Mouse (Mus musculus) cerebellum, postnatal 14 days (tissue): ENCODE data around the gene Cacna1a.

ENCODE experiments used
- DNase-seq, 2 experiments: peaks; one replicate each; pipeline ENCODE4 v3.0.0; 2021; ENCODE audit warnings: mixed read lengths in 2 of 2

Gene Cacna1a

DNA sequence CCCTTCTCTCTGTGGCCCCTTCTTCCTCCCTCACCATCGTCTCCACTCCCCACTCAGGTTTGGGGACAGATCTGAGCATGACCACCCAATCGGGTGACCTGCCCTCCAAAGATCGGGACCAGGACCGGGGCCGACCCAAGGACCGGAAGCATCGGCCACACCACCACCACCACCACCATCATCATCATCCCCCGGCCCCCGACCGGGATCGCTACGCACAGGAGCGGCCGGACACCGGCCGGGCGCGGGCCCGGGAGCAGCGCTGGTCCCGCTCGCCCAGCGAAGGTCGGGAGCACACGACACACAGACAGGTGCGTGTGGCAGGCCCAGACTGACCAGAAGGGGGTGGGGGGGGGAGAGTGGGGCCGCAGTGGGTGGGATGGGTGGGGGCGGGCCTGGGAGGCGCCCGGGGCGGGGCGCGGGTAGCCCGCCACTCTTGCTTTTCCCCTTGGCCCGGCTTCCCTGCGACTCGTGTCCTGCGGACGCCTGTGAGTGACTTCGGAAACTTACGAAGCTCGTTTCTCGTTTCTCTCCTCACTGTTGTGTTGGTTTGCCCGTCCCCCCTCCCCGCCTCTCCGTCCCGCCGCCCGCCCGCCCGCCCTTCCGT, 250.4 kb downstream of the Cacna1a start:
- DNase-seq, result peak; percentile 54 to 69

DNA sequence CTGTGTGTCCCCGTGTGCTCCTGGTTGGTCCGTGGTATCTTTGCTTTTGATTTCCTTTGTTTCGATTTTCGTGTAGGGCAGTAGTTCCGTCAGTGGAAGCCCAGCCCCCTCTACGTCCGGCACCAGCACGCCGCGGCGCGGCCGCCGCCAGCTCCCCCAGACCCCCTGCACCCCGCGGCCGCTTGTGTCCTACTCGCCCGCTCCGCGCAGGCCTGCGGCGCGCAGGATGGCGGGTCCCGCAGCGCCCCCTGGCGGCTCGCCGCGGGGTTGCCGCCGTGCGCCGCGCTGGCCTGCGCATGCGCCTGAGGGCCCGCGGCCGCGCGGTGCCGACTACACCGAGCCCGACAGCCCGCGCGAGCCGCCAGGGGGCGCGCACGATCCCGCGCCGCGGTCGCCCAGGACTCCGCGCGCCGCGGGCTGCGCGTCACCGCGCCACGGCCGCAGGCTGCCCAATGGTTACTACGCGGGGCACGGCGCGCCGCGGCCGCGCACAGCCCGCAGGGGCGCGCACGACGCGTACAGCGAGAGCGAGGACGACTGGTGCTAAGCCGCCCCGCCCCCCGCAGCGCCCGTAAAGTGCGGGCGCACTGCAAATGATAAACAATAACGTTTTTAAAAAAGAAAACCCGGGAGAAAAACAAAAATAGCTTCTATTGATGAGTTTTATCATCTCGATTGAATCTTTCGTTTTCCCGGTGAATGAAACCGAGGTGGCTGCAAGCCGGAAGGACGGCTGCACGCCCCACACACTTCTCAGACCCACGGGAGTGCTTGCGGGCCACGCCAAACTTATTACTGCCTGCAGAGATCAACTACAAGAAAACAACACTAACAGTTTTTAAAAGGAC, 251.1 kb downstream of the Cacna1a start:
- DNase-seq, result peak; percentile 94 to 97

DNA sequence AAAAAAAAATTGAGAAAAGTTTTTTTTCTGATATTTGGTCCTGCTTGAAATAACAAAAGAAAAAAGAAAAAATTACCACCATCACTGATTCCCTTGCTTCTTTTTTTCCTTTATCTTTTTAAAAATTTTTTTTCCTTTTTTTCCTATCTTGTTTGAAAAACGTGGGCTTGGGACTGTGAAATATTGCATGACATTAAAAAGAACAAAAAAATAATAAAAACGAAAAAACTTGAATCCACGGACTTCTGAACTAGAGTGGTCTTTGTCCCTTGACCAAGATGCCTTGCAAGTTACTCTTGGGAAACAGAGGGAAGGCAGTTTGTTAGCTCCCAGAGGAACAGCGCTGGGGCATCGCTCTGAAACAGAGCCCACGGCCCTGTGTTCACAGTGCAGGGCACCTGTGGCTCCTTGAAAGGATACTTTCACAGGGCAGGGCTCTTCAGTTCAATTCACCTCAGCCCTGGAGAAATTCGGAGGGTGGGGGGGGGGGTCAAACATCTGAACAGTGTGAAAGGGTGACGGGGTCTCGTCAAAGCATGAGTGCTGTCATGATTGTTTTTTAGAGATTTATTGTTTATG, 251.9 kb downstream of the Cacna1a start:
- no peak for DNase-seq

DNA sequence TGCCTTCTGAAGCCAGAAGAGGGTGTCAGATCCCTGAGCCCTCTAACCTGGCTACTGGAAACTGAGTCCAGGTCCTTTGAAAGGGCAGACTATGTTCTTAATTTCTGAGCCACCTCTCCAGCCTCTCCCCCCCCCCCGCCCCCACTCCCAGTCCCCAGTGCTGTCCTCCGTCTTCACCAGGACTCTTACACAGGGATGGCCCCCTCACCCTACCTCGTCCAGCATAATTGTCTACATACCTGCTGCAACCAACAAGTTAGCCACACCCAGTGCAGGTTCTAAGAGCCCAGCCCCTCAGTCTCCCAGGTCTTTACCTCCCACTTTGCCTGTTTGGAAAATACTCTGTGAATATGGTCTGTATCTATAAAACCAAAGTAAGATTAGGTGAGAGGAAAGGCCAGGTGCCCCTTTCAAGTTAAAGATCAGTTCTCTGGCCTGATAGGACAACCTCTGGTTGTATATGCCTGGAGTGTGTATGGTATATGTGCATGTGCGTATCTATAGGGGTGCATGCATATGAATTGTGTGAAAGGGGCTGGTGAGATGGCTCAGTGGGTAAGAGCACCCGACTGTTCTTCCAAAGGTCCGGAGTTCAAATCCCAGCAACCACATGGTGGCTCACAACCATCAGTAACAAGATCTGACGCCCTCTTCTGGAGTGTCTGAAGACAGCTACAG, 252.5 kb downstream of the Cacna1a start:
- DNase-seq, result no peak

DNA sequence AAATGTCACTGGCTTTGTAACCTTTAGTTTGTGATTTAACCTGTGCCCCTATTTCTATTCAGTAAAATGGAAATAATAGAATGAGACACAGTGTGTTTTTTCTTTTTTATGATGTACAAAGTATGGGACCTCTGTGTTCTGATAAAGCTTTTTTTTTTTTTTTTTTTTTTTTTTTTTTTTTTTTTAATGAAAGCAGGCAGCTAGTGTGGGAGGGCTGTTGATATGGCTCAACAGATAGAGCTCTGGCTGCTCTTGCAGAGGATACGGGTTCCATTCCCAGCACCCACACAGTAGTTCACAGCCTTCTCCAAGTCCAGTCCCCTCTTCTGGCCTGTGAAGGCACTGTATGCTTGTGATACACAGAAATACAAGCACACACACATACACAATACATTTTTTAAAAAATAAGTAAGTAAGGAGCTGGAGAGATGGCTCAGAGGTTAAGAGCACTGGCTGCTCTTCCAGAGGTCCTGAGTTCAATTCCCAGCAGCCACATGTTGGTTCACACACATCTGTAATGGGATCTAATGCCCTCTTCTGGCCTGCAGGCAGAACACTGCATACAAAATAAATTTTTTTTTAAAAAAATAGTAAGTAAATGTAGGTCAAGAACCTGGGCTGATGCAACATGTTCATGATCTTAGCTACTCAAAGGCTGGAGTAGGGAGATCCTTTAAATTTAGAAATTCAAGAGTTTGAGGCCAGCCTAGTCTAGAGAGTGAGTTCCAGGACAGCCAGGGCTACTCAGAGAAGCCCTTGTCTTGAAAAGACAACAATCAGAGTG, 253.5 kb downstream of the Cacna1a start:
- DNase-seq, result no peak

DNA sequence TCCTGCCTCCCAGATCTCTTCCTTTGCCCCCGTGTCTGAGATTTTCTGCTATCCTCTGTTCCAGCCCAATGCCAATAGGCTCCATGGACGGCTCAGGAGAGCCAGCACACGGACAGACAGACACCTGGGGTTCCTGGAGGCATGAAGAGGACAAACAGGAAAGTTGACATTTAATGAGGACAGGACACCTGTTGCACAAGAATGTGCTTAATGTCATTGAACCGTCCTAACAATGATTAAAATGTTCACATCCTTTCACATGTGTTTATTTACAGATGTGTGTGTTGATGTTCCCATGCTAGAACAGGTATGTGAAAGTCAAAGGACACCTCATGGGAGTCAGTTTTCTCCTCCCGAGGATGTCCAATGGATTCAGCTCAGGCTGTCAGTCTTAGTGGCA, 254.8 kb downstream of the Cacna1a start:
- no peak for DNase-seq

DNA sequence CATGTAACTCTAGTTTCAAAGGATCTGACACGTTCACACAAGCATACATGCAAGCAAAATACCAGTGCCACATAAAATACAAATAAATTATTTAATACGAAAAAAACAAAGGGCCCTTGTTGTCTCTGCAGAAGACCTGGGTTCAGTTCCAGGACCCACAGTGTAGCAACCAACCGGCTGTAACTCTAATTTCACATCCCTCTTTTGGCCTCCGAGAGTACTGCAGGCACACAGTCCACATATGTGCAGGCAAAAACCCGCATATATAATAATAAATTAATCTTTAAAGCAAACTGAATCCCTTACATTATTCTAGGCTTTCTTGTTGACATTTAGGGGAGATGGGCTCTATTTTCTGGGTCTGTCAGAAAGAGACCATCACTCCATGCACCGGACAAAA, 258.6 kb downstream of the Cacna1a start:
- peak in 1 of 2 experiments; percentile 46 for DNase-seq

DNA sequence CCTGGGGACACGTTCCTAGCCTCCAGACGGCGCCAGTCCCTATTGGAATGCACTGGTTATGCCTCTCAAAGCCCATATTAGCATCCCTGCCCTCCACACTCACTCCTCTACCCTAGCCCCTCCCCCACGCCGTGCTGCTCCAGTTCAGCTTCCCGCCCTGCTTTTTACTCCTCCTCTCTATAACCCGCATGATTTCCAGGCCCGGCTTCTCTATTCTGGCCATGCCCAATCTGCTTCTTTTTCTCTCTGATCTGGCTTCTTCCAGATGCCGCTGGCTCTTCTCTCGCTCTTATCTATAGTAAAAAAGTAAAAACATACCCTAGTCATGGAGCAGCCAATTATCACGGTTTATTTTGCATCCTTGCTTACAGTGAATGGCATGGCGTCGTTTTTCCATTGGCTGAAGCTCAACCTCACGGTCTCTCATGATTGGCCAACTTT, 259.2 kb downstream of the Cacna1a start:
- peak; percentile 44 to 72 for DNase-seq

DNA sequence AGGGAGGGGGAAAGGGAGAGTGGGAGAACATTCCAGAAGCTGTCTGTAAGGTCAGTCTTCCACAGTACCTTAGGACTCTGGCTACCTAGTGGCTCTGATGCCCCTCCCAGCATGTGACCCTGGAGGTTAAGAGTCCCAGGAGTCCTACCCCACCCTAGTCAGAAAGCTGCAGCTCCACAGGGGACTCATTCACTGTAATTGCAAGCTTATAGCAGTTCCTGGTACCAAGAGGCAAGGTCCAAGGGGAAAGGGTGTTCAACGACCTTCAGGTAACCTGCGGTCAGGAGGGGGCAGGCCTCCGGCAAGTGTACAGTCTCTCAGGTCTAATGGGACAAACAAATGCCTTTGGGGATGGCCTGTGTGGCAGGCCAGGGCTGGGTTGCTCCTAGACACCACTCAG, 262.0 kb downstream of the Cacna1a start:
- no peak for DNase-seq

DNA sequence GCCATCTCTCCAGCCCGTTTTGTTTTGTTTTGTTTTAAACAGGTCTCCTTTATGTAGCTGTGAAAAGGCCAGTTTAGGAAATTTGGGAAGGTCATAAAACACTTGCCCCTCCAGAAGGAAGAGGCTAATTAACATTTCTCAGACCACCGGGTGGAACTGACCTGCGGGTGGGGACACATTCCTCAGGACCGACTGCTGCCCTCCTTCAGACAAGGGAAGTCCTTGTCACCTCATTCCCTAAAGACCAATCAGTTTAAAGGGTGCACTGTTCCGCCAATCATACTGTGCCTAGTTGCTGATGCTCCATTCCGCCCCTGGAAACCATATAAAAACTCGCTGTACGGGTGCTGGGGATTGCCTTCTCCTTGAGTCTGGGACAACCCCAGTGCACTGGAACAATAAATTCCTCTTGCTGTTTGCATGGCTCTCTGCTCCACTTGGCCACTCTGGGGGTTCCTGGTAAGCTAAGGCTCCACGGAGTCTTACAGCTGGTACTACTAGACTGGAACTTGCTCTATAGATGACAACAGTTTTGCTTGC, 264.9 kb downstream of the Cacna1a start:
- DNase-seq, result no peak

DNA sequence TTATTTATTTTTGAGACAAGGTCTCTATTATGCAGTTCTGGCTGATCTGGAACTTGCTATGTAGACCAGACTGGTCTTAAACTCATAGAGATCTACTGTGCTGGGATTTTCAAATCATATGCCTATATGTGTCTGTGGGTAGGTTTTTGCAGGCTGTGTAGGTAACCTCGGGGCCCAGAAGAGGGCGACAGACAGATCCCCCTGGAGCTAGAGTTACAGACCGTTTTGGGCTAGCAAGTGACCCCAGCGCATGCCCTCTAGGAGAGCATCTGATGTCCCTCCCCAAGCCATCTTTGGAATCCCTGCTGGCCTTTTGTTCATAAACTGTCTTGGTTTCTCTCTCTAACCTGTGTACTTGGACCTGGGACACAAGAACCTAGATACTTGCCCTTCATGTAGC, 266.4 kb downstream of the Cacna1a start:
- DNase-seq, result no peak

DNA sequence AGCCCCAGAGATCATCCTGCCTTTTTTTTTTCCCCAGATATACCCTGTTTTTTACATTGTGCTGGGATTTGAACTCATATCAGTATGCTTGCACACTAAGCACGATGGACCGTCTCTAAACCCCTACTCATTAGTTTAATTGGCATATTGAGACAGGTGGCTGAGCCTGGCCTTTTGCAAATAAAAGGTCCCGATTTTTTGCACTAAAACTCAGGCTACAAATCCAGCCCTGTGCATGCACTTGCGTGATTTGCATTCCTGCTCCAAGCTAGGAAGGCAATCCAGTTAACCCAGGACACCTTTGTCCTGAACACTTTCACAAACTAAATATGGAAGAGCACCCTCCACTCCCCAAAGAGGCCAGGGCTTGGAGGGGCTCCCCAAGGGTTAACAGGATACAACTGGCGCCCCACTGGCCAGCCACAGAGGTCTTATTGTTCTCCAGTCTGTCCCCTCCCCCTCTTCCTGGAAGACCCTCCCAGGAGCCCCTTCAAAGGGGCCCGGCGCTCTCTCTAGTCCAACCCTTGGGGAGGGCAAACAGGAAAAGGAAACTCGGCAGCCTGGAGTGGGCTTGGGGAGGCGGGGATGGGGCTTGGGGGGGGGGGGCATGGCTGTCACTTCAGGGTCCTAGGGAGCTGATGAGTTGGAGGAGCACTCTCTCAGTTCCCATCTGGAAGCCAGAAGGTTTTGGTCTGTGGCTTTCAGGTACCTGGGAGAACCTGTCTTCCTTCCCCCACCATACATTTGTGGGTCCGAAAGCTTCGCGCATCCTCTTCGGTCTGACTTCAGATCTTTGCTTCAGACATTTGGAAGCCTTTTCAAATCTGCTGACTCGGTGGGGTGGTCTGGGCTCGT, 267.3 kb downstream of the Cacna1a start:
- DNase-seq, result no peak

DNA sequence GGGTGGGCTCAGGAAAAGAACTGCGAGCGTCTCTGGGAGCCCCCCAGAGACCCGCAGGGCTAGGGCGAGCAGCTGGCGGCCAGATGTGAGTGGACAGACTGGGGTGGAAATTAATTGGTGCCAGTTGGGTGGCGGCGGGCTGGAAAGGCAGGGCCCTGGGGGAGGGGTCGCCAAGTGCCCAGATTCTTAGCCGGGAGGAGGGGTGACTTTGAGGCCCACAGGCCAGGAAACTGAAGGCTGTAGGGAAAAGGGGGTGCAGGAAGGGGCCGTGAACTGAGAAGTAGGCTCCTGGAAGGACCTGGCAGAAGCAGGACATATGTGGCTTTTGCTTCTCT, 267.9 kb downstream of the Cacna1a start:
- no peak for DNase-seq

DNA sequence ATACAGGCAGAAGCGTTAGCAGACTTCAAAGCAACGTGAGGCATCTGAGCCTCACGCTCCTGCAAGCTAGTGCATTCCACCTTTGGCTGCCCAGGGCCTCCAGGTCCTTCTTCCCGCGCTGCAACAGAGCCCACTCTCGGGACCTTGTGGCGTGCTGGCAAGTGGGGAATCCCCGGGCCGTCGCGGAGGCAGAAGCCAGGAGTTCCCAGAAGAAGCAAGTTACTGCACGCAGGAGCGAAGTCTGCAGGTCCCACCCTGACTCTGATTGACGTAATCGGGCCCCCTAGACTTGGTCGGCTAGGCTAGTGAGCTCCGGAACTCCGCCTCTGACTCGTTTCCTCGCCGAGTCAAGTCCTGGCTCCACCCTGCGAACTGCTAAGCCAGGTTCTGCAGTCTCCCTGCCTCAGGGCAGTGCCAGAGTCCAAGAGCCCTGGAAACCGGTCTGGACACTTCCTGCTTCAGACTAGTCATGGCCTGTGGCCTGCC, 268.4 kb downstream of the Cacna1a start:
- DNase-seq, result peak; percentile 56 to 57

DNA sequence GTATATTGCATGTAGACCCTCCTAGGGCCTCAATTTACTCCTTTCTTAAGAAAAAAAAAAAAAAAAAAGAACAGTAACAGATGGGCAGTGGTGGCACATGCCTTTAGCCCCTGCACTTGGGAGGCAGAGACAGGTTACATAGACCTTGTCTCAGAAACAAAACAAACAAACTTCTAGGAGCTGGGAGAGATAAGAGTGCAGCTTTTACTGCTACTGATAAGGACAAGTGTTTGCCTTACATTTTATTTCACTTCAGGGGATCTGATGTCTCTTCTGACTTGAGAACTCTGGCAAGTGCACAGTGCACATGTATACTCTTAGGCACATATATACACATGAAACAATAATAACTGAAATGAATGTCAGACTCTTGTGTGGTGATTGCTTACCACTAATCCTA, 269.0 kb downstream of the Cacna1a start:
- DNase-seq, result no peak

DNA sequence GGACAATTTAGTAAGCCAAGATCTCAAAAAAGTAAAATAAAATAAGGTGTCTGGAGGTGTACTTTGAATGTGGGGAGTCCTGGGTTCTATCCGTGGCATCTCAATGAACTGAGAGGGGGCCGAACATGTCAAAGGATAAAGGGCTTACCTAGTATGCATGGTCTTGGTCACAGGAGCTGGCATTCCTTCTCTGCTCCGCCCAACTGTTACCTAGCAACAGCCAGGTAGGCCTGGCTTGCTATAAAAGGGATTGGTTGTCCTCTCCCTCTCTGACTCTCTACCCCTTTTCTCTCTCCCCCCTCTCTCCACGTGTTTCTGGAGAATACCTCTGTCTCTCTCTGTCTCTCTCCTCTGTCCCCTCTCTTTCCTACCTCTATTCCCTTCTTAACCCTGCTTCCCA, 269.4 kb downstream of the Cacna1a start:
- no peak for DNase-seq

DNA sequence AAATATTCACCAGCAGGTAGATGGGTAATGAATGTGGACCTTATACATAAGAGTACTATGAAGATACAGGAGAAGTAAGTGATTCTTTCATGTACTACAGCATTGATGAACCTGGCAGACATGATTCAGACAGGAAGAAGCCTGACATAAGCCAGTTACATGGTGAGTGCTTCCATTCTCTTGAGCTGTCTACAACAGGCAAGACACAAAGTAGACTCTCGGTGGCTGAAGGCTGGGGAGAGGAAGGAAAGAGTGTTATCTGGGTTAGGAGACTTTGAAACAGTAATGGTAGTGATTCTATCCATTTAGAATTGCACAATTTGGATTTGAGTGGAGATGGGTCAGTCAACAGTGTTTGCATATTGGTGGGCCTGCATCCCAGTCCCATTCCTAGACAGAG, 270.7 kb downstream of the Cacna1a start:
- no peak for DNase-seq

DNA sequence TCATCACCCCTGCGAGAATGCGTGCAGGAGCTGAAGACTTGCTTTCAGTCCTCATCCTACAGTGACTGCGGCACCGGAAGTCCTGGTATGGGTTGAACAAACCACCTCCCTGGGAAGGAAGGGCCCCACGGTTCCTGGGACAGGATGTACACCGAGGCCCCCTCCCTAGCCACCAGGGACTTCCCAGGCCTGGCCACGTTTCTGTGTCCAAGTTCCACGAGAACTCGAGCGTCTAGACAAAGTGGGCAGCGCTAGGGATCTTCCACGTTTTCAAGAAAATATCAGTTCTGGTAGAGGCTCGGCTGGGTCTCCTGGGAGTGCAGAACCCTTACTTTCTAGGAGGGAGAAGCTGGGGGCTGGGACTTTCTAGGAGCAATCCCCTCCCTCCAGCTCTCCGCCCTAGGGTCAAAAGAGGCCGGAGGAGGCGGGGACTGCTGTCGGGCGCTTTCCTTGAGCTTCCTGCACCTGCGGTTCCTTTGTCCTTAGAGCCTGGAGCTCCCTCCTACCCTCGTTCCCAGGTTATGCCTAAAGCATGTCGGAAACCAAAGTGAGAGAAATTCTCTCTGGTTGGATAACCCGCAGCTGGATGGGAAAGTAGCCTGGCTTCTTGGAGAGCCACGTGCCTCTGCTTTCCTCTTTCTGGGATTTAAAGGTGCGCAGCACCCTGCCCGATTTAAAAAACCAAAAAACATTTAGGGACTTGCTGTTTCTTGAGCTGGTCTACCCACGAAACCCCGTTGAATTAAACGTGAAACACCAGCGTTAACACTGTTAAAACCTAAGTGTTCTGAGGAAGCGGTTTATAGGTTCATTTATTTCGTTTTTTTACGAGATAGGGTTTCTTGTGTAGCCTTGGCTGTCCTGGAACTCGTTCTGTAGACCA, 271.9 kb downstream of the Cacna1a start:
- DNase-seq, result no peak

DNA sequence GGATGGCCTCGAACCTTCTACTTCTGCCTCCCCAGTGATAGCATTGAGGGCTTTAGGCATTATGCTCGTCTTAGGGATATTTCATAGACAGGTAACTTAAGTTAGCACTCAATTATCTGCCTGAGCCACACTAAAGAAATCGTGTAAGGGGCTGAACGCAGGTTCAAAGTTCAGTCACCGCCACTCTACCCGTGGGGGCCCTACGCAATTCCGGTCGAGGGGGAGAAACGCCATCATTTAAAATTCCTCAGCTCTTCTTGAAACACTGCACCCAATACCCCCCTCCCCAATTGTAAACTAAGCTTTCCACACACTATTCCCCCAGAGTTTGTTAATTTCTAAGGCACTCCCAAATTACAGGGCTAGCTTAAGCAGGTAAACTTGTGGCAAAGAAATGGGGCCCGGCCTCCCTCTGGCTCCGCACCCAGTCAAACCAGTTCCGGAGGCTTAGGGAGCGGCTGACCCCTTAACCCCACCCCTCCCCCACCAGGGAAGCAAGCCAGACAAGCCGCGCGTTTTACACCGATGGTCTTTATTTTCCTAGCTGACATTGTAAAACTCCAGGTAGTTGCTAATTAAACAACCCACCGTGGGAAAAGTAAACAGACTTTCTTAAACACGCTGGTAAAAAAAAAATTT, 272.7 kb downstream of the Cacna1a start:
- peak in 1 of 2 experiments; percentile 70 for DNase-seq

DNA sequence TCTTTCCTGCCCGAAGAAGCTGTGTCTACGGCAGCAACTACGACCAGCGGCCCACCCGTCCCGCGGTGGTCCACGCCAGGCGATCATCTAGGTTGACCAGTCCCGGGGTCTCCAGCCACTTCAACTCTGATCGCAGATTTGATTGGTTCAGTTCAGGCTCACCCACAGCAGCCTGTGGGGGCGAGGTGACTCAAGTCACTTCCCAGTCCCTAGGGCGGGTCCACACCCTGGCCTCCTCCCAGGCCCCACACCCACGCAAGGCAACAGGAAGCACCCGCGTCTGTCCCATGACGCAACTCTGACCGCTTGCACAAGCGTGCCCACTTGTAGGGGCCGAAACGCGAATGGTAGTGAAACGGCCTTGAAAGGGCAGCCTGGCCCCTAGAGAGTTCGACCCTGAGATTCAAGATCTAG, 273.2 kb downstream of the Cacna1a start:
- DNase-seq, result peak; percentile 61 to 75
